Mouse (Mus musculus) cerebellum, adult 2 months (tissue): ENCODE measurements around the gene Rabep2. TPM values are rescaled to one million over a fixed set of nuclear protein-coding genes. Genes with fewer than 3 reads are reported as not detected.

Experiments used
- DNase-seq, 2 experiments: peaks; one replicate each; pipeline ENCODE4 v3.0.0; 2021
- H3K27ac ChIP-seq: fragments of 200-500 bp; 2 replicates; pipeline ENCODE4 v1.5.1; 2012; ENCODE audit warnings: low read length, control low read depth, inconsistent platforms; ENCODE audit not compliant: insufficient read depth
- H3K27me3 ChIP-seq: fragments of 200-500 bp; 2 replicates; pipeline ENCODE4 v1.6.1; 2012; ENCODE audit warnings: inconsistent platforms, mild to moderate bottlenecking, low read length, moderate library complexity; ENCODE audit not compliant: control insufficient read depth, insufficient read depth
- H3K4me1 ChIP-seq: fragments of 200-500 bp; 2 replicates; pipeline ENCODE4 v1.6.1; 2011; ENCODE audit warnings: low read length; ENCODE audit not compliant: control insufficient read depth, insufficient read depth
- H3K4me3 ChIP-seq: fragments of 200-500 bp; replicated peaks from 2 replicates; pipeline ENCODE3; 2011; ENCODE audit warnings: mild to moderate bottlenecking, low read depth, low read length, control low read depth; ENCODE audit not compliant: insufficient read depth
- CTCF ChIP-seq: fragments of 200-500 bp; IDR thresholded peaks from 2 replicates; pipeline ENCODE4 v1.5.1; 2011; ENCODE audit warnings: low read depth, mild to moderate bottlenecking, control low read depth, low read length, moderate library complexity, borderline replicate concordance; ENCODE audit not compliant: insufficient read depth
- POLR2A ChIP-seq: fragments of 200-500 bp; IDR thresholded peaks from 2 replicates; pipeline ENCODE4 v1.6.1; 2011; ENCODE audit warnings: low read length, control low read depth, borderline replicate concordance; ENCODE audit not compliant: insufficient read depth
- WGBS: fragments of 180-500 bp; shearing (Covaris S2); methylation state at CpG from one replicate; pipeline ENCODE4 v1.1.7; 2018; 5-methylcytosine and 5-hydroxymethylcytosine counted together
- polyA plus RNA-seq: library from polyadenylated mRNA; depleted of rRNA; stranded (reverse); fragments of >200 nt; gene quantifications from 2 replicates; pipeline ENCODE4 v1.2.3, GENCODE M21; 2012

Gene Rabep2
- polyA plus RNA-seq, 1 experiment: 24.0 TPM

DNA sequence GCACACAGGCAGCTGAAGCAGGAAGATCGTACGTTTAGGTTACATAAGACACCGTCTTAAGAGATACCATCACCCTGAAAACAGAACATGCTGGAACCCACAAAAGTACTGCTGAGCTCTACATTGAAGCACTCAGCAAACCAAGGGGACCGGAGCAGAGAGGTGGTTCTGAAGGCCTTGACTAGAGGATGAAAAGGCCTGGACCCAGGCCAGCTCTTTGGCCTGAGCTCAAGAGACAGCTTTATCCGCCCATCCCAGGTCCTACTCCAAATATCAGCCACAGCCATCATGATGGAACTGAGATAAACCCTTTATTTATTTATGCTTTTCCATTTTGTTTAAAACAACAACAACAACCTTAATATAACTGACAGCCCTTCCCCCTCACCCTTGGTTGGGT, 38.1 kb downstream of the Rabep2 start:
- no peak for DNase-seq
- WGBS: 70% methylated on average over 5 of the region's 5 CpGs
- Histone ChIP-seq H3K4me1 (no peaks in the 10 kb centered on the region; the same call in 1 of the 2 replicates), H3K4me3 (no peak overlapping the region), H3K27me3 (no peaks in the 10 kb centered on the region; the same call in 1 of the 2 replicates), H3K27ac (no peak overlapping the region)
- TF ChIP-seq POLR2A: no peak
- no peak for TF ChIP-seq CTCF

DNA sequence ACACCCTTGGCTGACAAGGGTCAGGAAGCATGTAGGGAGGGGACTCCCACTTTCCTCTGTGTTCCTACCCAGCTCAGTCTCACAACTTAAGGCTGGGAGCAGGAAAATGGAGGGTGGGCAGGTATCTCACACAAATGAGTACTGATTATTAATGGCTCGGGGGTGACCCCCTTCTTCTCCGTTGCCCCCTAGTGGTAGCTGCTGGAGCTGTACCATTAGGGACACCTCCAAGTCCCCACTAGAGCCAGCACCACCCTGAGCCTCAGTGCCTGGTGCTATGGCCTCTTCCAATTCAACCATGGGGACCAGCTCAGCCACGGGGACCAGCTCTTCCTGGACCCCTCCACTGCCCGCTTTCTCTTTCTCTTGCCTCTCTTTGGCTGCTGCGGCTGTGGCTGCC, 38.7 kb downstream of the Rabep2 start:
- WGBS: 54% methylated on average over 5 of the region's 5 CpGs
- Histone ChIP-seq H3K27ac (no peak overlapping the region), H3K4me3 (no peak overlapping the region), H3K4me1 (no peaks in the 10 kb centered on the region; the same call in 1 of the 2 replicates), H3K27me3 (no peaks in the 10 kb centered on the region; the same call in 1 of the 2 replicates)
- DNase-seq: peak in 1 of 2 experiments; percentile 35
- TF ChIP-seq CTCF (peak; percentile 49), POLR2A (no peak)

DNA sequence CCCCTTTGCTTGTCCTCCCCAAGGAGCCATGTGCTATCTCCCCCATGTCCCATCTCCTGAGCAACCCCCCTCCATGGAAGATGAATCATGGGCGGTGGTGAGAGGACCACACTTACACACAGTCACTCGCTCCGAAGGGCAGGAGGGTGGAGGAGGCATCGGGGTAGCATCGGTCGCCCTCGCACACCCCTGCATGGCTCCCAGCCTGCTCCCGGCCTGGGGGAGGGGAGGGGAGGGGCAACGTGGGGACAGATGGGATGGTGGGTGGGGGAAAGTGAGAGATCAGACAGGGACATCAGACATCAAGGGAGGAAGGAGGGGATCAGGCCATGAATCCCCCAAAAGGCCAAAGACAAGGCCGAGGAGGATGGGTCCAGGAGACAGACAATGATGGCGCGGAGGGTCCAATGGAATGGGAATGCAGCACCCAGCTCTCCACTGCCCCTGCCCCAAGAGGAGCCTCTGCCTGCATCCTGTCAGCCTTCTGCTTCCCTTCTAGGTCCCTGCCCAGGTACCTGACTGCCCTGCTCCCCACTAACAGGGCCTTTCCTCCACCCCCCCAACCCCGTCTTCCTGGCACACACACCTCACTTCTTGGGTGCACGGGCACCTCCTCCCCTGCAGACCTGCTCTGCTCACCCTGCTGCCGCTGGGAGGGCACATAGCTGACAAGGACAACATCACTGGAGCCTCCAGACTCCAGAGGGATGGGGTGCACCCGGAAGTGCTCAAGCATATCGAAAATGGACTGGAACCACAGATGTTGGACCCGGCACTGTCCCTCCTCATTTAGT, 39.5 kb downstream of the Rabep2 start:
- H3K27ac ChIP-seq: no peak overlapping the region
- H3K4me1 ChIP-seq: no peaks in the 10 kb centered on the region; the same call in 1 of the 2 replicates
- no peak for DNase-seq
- 87% methylated on average over 18 of the region's 18 CpGs for WGBS
- no peaks in the 10 kb centered on the region; the same call in 1 of the 2 replicates for H3K27me3 ChIP-seq
- no peak overlapping the region for H3K4me3 ChIP-seq
- TF ChIP-seq CTCF (no peak), POLR2A (no peak)

DNA sequence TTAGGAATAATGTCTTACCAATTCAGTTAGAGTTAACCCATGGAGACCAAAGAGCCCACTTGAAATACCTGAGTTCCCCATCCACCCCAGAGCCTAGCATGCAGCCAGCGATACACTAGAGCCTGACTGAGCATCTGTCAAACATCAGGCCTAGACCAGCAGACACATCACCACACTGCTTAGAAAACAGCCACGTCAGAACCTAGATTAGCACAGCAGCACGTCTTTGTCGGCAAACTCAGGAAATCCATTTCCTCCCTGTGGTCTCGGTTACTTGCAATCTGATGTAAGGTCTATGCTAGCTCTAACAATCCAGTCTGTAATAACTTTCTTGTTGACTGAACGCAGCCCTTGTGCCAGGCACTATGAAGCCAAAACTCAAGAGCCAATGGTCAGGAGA, 41.5 kb downstream of the Rabep2 start:
- no peaks in the 10 kb centered on the region for H3K27me3 ChIP-seq
- TF ChIP-seq CTCF (no peak), POLR2A (no peak)
- no peak overlapping the region for H3K27ac ChIP-seq
- 85% methylated on average over 6 of the region's 6 CpGs for WGBS
- H3K4me1 ChIP-seq: no peaks in the 10 kb centered on the region; the same call in 1 of the 2 replicates
- H3K4me3 ChIP-seq: no peak overlapping the region
- no peak for DNase-seq

DNA sequence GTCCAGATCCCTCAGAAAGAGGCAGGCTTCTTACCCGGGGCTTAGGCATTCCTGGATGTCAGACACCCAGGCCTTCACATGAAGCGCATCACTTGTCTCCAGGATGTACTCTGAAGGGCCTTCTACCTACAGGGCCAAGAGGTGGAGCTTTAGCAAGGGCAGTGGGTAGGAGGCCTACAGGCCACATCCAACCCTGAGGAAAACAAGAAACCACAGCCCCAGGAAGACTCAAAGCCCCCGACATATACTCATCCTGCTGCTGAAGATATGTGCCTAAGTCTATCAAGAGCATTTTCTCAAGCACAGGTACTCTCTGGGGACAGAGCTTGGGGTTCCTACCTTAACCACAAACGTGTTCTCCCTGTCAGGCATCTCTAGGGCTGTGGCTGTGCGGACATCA, 42.8 kb downstream of the Rabep2 start:
- H3K27me3 ChIP-seq: no peaks in the 10 kb centered on the region
- no peaks in the 10 kb centered on the region; the same call in none of the 2 replicates for H3K4me1 ChIP-seq
- 94% methylated on average over 5 of the region's 5 CpGs for WGBS
- TF ChIP-seq CTCF: no peak
- no peak for TF ChIP-seq POLR2A
- no peak overlapping the region for H3K4me3 ChIP-seq
- no peak for DNase-seq
- no peak overlapping the region for H3K27ac ChIP-seq

DNA sequence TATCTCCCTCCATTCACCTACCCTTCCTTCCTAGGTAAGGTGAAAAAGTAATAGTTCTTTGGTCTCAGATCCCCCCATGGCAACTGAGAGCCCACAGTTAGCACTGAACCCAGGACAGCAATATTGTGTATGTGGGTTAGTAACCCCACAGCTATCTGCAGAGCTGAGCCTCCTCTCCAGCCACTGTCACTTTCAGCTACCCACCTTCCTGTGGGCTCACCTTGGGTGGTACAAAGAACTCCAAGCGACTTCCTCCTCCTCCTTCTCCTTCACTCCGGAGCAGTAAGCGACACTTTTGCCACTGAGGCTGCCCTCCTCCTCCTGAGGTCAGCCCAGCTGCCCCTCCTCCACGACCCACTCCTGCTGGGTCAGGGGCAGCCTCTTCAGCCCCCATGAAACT, 43.3 kb downstream of the Rabep2 start:
- no peak overlapping the region for H3K27ac ChIP-seq
- TF ChIP-seq POLR2A (no peak), CTCF (no peak)
- H3K4me3 ChIP-seq: no peak overlapping the region
- WGBS: 90% methylated on average over 4 of the region's 4 CpGs
- no peaks in the 10 kb centered on the region for H3K27me3 ChIP-seq
- DNase-seq: no peak
- no peaks in the 10 kb centered on the region; the same call in none of the 2 replicates for H3K4me1 ChIP-seq

DNA sequence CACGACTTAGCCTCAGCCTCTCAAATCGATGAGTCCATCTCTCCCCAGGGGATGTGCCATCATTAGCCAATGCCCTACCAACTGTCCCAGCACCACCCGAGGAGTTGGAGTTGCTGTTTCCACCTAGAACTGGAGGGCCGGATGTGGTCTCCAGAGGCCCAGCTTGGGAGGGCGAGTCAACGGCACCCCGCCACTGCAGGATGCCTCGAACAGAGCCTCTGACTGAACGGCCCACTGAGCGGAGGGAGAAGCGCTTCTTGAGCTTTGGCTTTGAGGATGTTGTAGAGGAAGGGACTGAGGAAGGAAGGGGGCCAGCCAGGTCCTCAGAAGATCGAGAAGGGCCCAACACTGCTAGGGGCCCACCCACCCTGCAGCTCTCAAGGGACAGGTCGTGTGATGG, 43.7 kb downstream of the Rabep2 start:
- DNase-seq: no peak
- no peak overlapping the region for H3K4me3 ChIP-seq
- no peaks in the 10 kb centered on the region for H3K27me3 ChIP-seq
- no peaks in the 10 kb centered on the region; the same call in none of the 2 replicates for H3K4me1 ChIP-seq
- H3K27ac ChIP-seq: no peak overlapping the region
- 74% methylated on average over 13 of the region's 13 CpGs for WGBS
- no peak for TF ChIP-seq POLR2A
- no peak for TF ChIP-seq CTCF

DNA sequence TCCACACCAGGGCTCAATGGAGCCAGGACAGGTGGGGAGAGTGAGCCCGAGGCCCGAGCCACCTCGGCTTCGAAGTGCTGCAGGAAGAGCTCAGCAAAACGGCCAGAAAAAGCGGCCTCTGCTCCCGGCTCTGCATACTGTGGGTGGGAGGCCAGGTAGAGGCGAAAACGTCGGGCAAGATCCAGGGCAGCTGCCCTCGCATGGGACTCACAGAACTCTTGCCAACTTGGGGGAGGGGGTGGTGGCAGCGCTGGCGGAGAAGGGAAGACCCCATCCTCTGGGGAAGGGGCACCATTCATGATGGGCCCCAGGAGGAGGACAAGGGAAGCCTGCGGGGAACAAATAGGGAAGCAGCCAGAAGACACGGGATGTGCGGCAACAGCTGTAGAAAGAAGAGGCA, 44.2 kb downstream of the Rabep2 start:
- Histone ChIP-seq H3K4me3 (no peak overlapping the region), H3K27ac (no peak overlapping the region), H3K27me3 (no peaks in the 10 kb centered on the region), H3K4me1 (no peaks in the 10 kb centered on the region; the same call in none of the 2 replicates)
- WGBS: 75% methylated on average over 16 of the region's 16 CpGs
- no peak for TF ChIP-seq POLR2A
- no peak for TF ChIP-seq CTCF
- DNase-seq: no peak
